Mouse (Mus musculus) small intestine, adult 2 months (tissue): Measurements from ENCODE around the gene Cdc123. TPM values are rescaled to one million over a fixed set of nuclear protein-coding genes. Genes with fewer than 3 reads are reported as not detected.
A peak's percentile ranks its signal among the peaks of the same experiment; 100 is the strongest.
"Not testable (repeated sequence)": the region's sequence is repeated elsewhere in the genome, so short reads cannot be mapped to it uniquely, and the experiment has no call there.

Experiments used
- H3K27ac ChIP-seq: fragments of 200-500 bp; 2 replicates; pipeline ENCODE4 v1.5.1; 2012; ENCODE audit warnings: low read depth, low read length, control low read depth, inconsistent platforms; ENCODE audit not compliant: insufficient read depth
- H3K27me3 ChIP-seq: fragments of 200-500 bp; 2 replicates; pipeline ENCODE4 v1.6.1; 2012; ENCODE audit warnings: mild to moderate bottlenecking, moderate library complexity, low read length, inconsistent platforms; ENCODE audit not compliant: control insufficient read depth, insufficient read depth
- H3K36me3 ChIP-seq: fragments of 200-500 bp; 2 replicates; pipeline ENCODE4 v1.6.1; 2012; ENCODE audit warnings: mild to moderate bottlenecking, low read length, control low read depth, inconsistent platforms; ENCODE audit not compliant: control insufficient read depth, insufficient read depth
- H3K4me1 ChIP-seq: fragments of 200-500 bp; 2 replicates; pipeline ENCODE4 v1.6.1; 2012; ENCODE audit warnings: low read length, inconsistent platforms, mixed read lengths; ENCODE audit not compliant: control insufficient read depth, insufficient read depth, insufficient read length
- H3K4me3 ChIP-seq: fragments of 200-500 bp; 2 replicates; pipeline ENCODE4 v1.5.1; 2012; ENCODE audit warnings: low read depth, mild to moderate bottlenecking, control low read depth, inconsistent platforms, low read length, moderate library complexity
- CTCF ChIP-seq: fragments of 200-500 bp; IDR thresholded peaks from 2 replicates; pipeline ENCODE4 v1.5.1; 2012; ENCODE audit warnings: low read depth, mild to moderate bottlenecking, control low read depth, inconsistent platforms, low read length, moderate library complexity, mixed read lengths; ENCODE audit not compliant: insufficient replicate concordance, insufficient read length; ENCODE audit errors: extremely low read depth
- POLR2A ChIP-seq: fragments of 200-500 bp; IDR thresholded peaks from 2 replicates; pipeline ENCODE4 v1.6.1; 2012; ENCODE audit warnings: low read depth, mild to moderate bottlenecking, control low read depth, inconsistent platforms, low read length, moderate library complexity
- WGBS: fragments of 180-500 bp; shearing (Covaris S2); methylation state at CpG from one replicate; pipeline ENCODE4 v1.1.7; 2018; 5-methylcytosine and 5-hydroxymethylcytosine counted together
- polyA plus RNA-seq: library from polyadenylated mRNA; depleted of rRNA; stranded (reverse); fragments of >200 nt; gene quantifications from 2 replicates; pipeline ENCODE4 v1.2.3, GENCODE M21; 2012

Cdc123 gene
- polyA plus RNA-seq, 1 experiment = 39.4 TPM

DNA sequence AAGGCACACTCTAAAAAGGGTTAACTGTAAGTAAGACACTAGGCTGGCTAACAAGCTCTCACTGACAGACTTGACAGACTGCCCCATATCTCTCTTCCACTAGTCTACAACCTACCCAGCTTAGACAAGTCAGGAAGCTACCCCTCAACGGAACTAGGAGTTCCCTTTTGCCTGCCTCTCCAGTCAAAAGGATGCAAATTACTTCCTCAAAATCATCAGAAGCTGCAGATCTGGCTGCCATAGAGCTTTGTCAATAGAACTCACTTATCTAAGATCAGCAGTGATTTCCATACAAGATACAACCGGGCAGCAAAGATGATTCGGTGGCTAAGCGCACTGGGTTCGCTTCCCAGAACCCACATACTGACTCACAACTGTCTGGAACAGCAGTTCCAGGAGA lies 20.3 kb downstream of the Cdc123 start:
- Histone ChIP-seq H3K4me3 (no peak overlapping the region), H3K36me3 (peaks cover 32% of the 10 kb centered on the region), H3K4me1 (no peaks in the 10 kb centered on the region), H3K27ac (no peak overlapping the region), H3K27me3 (no peaks in the 10 kb centered on the region)
- 70% methylated on average over 5 of the region's 5 CpGs for WGBS
- no peak for TF ChIP-seq POLR2A
- TF ChIP-seq CTCF = no peak

DNA sequence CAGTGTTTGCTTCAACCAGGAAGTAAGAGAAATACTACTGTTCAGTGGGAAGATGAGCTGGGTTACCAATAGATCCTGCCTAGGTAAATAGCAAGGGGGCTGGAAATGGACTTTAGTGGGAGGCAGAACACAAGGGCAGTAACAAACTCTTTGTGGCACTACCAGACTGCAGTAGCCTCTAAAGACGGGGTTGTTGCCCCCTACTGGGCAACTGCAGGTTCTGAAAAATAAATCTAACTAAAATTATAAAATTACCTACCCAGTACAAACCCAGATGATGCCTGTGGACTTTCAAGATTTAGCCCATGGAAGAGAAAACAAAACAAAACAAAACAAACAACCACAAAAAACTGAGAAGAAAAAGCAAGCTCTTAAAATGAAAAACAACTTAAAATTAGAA lies 20.8 kb downstream of the Cdc123 start:
- H3K36me3 ChIP-seq = peaks cover 35% of the 10 kb centered on the region
- peak; percentile 35; the same call in 1 of the 2 replicates for TF ChIP-seq CTCF
- no peak for TF ChIP-seq POLR2A
- H3K4me1 ChIP-seq = no peaks in the 10 kb centered on the region
- H3K4me3 ChIP-seq = no peak overlapping the region
- no peak overlapping the region for H3K27ac ChIP-seq
- WGBS = 22% methylated on average over 1 of the region's 1 CpGs
- H3K27me3 ChIP-seq = no peaks in the 10 kb centered on the region

DNA sequence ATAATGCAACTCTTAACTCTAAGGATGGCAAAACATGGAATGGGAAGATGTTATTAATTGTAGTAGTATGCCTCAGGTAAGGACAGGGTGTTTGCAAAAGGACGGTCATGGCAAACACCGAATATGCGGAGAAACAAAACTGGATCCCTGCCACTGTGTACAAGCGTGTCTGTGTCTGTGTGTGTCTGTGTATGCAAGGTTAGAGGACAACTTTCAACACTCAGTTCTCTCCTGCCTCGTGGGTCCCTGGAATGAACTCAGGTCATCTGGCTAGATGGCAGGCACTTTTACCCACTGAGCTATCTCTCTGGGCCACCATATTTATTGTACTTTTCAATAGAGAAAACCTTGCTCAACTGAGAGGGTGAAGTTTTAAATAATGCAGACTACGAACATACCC lies 22.5 kb downstream of the Cdc123 start:
- H3K4me1 ChIP-seq = no peaks in the 10 kb centered on the region
- H3K4me3 ChIP-seq = no peak overlapping the region
- H3K36me3 ChIP-seq = peaks cover 43% of the 10 kb centered on the region
- no peaks in the 10 kb centered on the region for H3K27me3 ChIP-seq
- no peak overlapping the region for H3K27ac ChIP-seq
- TF ChIP-seq POLR2A = no peak
- no peak for TF ChIP-seq CTCF
- 94% methylated on average over 6 of the region's 6 CpGs for WGBS

DNA sequence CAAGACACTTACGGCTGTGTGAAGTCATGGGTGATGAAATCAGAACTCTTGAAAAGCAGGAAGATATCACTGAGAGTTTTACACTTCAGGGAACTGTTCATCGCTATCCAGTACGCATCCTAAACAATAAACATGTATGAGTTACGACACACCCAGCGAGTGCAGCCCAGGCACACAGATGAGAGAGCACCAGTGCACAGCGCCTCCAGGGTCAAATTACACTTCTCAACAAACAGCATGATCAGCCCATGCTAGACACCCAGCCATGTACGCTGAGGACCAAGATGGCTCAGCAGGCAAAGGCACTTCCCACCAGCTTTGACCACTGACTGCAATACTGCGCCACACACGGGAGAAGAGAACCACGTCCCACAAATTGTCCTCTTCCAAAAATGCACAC lies 23.7 kb downstream of the Cdc123 start:
- H3K27ac ChIP-seq = no peak overlapping the region
- no peak overlapping the region for H3K4me3 ChIP-seq
- WGBS = 89% methylated on average over 10 of the region's 10 CpGs
- H3K27me3 ChIP-seq = no peaks in the 10 kb centered on the region
- H3K4me1 ChIP-seq = no peaks in the 10 kb centered on the region
- H3K36me3 ChIP-seq = peaks cover 43% of the 10 kb centered on the region
- TF ChIP-seq POLR2A (no peak), CTCF (no peak)

DNA sequence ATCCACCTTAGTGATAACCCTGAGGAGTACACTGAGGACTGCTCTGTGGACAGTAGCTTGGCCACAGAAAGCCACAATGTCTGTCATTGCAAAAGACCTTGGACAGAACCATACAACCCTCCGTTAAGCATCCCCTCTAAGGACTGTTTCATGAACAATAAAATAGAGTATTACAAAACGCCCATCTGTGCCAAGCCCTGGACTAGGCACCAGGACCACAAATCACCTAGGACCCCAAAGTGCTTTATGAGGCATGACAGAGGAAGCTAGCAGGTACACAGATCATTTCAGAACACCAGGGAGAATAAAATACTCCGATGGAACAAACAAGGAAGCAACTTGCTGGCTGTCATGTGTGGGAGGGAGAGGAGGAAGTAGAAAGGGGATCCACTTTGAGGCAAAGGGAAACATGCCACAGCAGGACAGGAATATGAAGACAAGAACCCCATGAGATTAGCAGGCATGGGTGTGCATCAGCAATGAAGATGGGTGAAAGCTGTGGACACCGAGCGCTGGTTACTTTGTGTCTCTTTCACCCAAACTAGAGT lies 33.7 kb downstream of the Cdc123 start:
- no peaks in the 10 kb centered on the region for H3K4me1 ChIP-seq
- H3K4me3 ChIP-seq = no peak overlapping the region
- H3K36me3 ChIP-seq = peaks cover 33% of the 10 kb centered on the region
- H3K27ac ChIP-seq = no peak overlapping the region
- no peaks in the 10 kb centered on the region for H3K27me3 ChIP-seq
- 83% methylated on average over 5 of the region's 5 CpGs for whole genome bisulfite sequencing
- TF ChIP-seq POLR2A (no peak), CTCF (no peak)

DNA sequence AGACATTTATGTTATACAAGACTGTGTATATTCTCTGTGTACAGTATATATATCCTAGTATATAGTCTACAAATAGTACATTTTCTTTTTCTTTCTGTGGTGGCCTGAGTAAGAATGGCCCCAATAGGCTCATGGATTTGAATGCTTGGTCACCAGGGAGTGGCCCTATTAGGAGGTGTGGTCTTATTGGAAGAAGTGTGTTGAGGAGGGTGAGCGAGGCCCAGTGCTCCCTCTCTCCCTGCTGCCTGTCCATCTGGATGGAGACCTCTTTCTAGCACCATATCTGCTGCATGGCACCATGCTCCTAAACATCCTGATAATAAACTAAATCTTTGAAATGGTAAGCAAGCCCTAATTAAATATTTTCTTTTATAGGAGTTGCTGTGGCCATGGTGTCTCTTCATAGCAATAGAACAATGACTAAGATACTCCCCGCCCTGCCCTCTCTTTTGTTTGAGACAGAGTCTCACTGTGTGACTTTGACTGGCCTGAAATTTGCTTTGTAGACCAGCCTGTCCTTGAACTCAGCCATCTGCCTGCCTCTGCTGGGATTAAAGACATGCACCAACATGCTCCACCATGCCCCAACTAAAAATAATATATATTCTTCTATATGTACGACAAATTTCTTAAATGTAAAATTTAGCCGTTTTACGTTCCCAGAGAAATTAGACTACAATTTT lies 34.8 kb downstream of the Cdc123 start:
- H3K27ac ChIP-seq = no peak overlapping the region
- WGBS = 98% methylated on average over 5 of the region's 5 CpGs
- TF ChIP-seq CTCF (no peak), POLR2A (no peak)
- no peaks in the 10 kb centered on the region for H3K4me1 ChIP-seq
- H3K27me3 ChIP-seq = no peaks in the 10 kb centered on the region
- H3K36me3 ChIP-seq = peaks cover 30% of the 10 kb centered on the region
- H3K4me3 ChIP-seq = no peak overlapping the region

DNA sequence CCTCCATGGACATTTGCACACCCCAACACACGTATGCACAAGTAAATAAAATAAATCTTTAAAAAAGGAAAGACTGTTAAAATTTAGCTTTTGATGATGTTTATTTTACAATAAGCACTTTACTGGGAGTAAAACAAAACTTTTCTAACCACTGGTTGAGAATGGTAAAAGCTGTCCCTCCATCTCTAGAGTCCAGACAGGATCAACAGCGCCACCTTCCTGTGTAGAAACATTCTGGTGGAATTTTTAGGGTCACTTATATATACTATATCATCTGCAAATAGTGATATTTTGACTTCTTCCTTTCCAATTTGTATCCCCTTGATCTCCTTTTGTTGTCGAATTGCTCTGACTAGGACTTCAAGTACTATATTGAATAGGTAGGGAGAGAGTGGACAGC lies 38.8 kb downstream of the Cdc123 start:
- H3K36me3 ChIP-seq = peaks cover 21% of the 10 kb centered on the region
- H3K4me1 ChIP-seq, H3K27ac ChIP-seq, H3K4me3 ChIP-seq, H3K27me3 ChIP-seq: not testable (repeated sequence)
- 75% methylated on average over 3 of the region's 3 CpGs for WGBS

DNA sequence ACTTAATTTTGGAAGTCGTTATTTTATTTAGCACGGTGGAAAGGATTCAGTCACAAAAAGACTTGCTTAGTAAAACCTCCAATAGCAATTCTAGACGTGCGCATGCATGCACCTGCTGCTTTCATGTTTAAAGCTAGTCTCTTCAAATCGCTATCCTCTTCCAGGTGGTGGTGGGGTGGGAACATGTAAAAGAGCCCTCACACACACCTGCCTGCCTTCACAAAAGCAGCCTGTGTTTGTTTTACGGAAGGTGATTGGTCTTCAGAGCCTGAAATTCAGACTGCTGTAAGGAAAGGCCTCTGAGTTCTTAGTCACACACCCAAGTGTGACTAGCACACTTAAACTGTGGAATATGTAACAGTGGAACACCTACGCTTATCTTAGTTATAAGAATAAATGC lies 39.7 kb downstream of the Cdc123 start:
- no peaks in the 10 kb centered on the region for H3K4me1 ChIP-seq
- H3K4me3 ChIP-seq = no peak overlapping the region
- H3K36me3 ChIP-seq = peaks cover 25% of the 10 kb centered on the region
- H3K27ac ChIP-seq = no peak overlapping the region
- 91% methylated on average over 7 of the region's 7 CpGs for WGBS
- no peaks in the 10 kb centered on the region for H3K27me3 ChIP-seq
- TF ChIP-seq POLR2A = no peak
- TF ChIP-seq CTCF = no peak
